Mouse (Mus musculus): Measurements from ENCODE around the gene Slc25a1.

DNA sequence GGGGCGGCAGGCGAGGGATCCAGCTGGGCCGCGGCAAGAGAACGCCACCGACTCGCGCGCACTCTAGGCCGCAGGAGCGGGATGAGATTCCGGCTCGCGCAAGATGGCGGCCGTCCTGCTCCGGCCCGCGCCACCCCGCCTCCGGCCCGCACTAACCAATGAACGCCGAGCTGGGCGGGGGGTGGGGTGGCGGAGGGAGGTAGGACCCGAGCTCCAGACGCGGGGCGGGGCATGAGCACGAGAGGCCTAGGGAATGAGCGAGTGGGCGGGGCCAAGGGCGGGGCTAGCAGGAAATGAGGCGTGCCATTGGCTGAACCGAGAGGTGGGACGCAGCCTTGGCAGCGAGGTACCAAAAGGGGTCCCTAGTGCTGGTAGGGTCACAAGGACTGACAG, 36.5 kb downstream of the Slc25a1 start, which contains the start of gene Gm20518:
- TF ChIP-seq CTCF (IDR thresholded peaks at IDR 0.05; ENCODE audit: low read depth, low read length) (no peak), POLR2A (IDR thresholded peaks at IDR 0.05; ENCODE audit: borderline replicate concordance, low read depth, low read length) (no peak)

All from bone marrow macrophage, adult 2 months (primary cell).